Mouse (Mus musculus) thymus, postnatal 36 days (tissue): ENCODE data around the gene Samd7.
"Not testable (repeated sequence)": the region's sequence is repeated elsewhere in the genome, so short reads cannot be mapped to it uniquely, and the experiment has no call there.

Experiments used
- DNase-seq, 2 experiments: peaks; one replicate each; pipeline ENCODE4 v3.0.0; 2022; ENCODE audit warnings: mixed read lengths in 2 of 2

Gene Samd7

GRCm38 (mm10) chr3:30746006-30746405, at the start of gene Samd7:
Gene Samd7 (plus strand): TSS chr3:30746293.
- no peak for DNase-seq

- DNase-seq = no peak
These were observed 49.7 kb upstream of the Samd7 start for GRCm38 (mm10) chr3:30696346-30696745.

GRCm38 (mm10) chr3:30697891-30698290, 48.2 kb upstream of the Samd7 start:
- no peak for DNase-seq

- DNase-seq = not testable (repeated sequence)
These were observed 46.2 kb upstream of the Samd7 start, which contains the start of gene Lrrc31 for GRCm38 (mm10) chr3:30699711-30700505. Gene Lrrc31 (minus strand): TSS chr3:30699843.

GRCm38 (mm10) chr3:30705977-30706376, 40.1 kb upstream of the Samd7 start:
- no peak for DNase-seq

GRCm38 (mm10) chr3:30706614-30707276, 39.3 kb upstream of the Samd7 start:
- no peak for DNase-seq

GRCm38 (mm10) chr3:30710191-30710590, 35.9 kb upstream of the Samd7 start:
- no peak for DNase-seq

- DNase-seq = no peak
These were observed 32.8 kb upstream of the Samd7 start for GRCm38 (mm10) chr3:30713334-30713733.

- no peak for DNase-seq
These were observed 27.4 kb upstream of the Samd7 start for GRCm38 (mm10) chr3:30718649-30719048.

- DNase-seq = no peak
These were observed 24.1 kb upstream of the Samd7 start for GRCm38 (mm10) chr3:30722036-30722435.

- DNase-seq = no peak
These were observed 23.6 kb upstream of the Samd7 start for GRCm38 (mm10) chr3:30722461-30722860.

- no peak for DNase-seq
These were observed 22.9 kb upstream of the Samd7 start for GRCm38 (mm10) chr3:30723179-30723578.

- DNase-seq = no peak
These were observed 21.8 kb upstream of the Samd7 start for GRCm38 (mm10) chr3:30724105-30724824.

- no peak for DNase-seq
These were observed 21.1 kb upstream of the Samd7 start for GRCm38 (mm10) chr3:30724848-30725465.

GRCm38 (mm10) chr3:30725514-30725913, 20.6 kb upstream of the Samd7 start:
- DNase-seq = no peak

GRCm38 (mm10) chr3:30727209-30727608, 18.9 kb upstream of the Samd7 start:
- DNase-seq = no peak

- DNase-seq = no peak
These were observed 17.0 kb upstream of the Samd7 start for GRCm38 (mm10) chr3:30729046-30729445.

GRCm38 (mm10) chr3:30736809-30737208, 9.3 kb upstream of the Samd7 start:
- no peak for DNase-seq

- DNase-seq = no peak
These were observed 4.8 kb upstream of the Samd7 start for GRCm38 (mm10) chr3:30741306-30741705.

- DNase-seq = no peak
These were observed 3.2 kb upstream of the Samd7 start for GRCm38 (mm10) chr3:30742891-30743290.

- no peak for DNase-seq
These were observed 2.2 kb downstream of the Samd7 start for GRCm38 (mm10) chr3:30748316-30748715.

- DNase-seq = no peak
These were observed 8.6 kb downstream of the Samd7 start for GRCm38 (mm10) chr3:30754696-30755095.

- DNase-seq = no peak
These were observed 18.8 kb downstream of the Samd7 start for GRCm38 (mm10) chr3:30764877-30765276.
